Mouse (Mus musculus) spleen, embryonic (tissue): Measurements from ENCODE around the gene Pla2g15.

Source experiments
- CTCF ChIA-PET: fragments of 350-600 bp; sonication (Branson Sonifier 250); formaldehyde crosslinking; loops from one replicate; lab custom pipeline; 2022; lab: Charles Lee

Gene Pla2g15

DNA sequence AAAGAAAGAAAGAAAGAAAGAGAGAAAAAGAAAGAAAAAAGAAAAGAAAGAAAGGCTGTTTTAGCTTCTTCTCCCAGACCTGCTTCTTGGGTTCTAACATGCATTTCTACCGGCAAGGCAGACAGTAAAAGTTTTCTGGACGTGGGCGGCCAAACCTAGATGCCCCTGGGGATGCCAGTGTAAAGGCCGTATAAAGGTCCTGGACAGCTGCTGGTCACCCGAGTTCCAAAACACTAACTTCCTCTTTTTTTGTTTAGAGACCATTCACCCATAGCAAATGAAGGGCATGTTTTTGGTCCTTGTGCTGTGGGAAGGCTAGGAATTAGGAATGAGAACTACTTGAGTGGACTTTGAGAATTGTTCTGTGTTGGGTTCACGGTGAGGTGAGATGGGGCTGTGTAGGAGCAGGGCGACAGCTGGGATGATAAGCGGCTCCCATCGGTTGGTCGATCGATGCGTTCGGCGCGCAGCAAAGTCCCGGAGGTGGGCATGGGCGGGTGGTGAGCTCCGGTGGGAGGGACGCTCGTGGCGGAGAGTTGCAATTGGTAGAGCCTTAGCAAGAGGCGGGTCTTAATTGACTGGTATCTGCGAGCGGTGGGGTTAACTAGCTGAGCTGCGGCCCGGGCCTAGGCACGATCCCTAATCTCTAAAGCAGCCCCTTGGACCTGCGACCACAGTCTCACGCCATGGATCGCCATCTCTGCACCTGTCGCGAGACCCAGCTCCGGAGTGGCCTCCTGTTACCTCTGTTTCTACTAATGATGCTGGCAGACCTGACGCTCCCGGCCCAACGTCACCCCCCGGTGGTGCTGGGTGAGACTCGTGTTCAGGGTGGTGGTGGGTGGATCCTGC lies at the start of gene Pla2g15:
TSS of gene Pla2g15 (plus strand) at position 599 of the 852 bp plus-strand sequence.
- CTCF ChIA-PET, result interaction anchor here (0.5 to 0.6 kb wide), 2 partner anchors 8 to 10 kb away, joined by 3 read pairs; no protein-coding TSS in a partner anchor

- CTCF ChIA-PET, result interaction anchor here (0.9 kb wide), 1 partner anchor 22 kb away, joined by 5 read pairs; no protein-coding TSS in a partner anchor
Measured at GRCm38 (mm10) chr8:106102321-106102720, 47.9 kb upstream of the Pla2g15 start.

DNA sequence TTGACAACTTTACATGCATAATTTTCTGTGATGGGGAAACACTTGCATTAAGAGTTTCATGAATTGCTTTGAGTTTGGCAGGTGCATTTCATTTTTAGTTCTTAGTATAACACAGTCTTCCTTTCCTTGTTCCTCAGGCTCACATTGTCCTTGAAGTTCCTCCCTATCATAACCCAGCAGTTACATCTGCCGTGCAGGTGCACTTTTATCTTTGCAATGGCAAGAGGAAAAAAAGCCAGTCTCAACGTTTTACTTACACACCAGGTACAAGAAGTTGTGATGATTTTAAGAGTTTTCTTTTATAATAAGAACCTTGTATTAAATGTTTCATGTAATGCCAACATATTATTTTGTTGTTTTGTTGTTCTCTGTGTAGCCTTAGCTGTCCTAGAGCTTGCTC lies 46.3 kb upstream of the Pla2g15 start:
- CTCF ChIA-PET, result no interaction called here

GRCm38 (mm10) chr8:106106193-106106592 lies 44.0 kb upstream of the Pla2g15 start:
- CTCF ChIA-PET, result no interaction called here

DNA sequence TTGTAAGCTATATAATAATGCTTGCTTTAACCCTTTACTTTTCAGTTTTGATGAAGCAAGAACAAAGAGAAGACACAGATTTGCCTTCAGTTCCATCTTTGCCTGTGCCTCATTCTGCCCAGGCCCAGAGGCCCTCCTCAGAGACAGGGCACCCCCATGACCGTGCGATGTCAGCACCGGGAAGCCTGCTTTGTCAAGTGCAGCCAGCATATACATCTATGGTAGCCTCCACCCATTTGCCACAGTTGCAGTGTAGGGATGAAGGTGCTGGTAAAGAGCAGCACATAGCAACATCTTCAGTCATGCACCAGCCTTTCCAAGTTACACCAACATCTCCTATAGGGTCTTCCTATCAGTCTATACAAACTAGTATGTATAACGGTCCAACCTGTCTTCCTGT lies 42.1 kb upstream of the Pla2g15 start:
- CTCF ChIA-PET, result no interaction called here

GRCm38 (mm10) chr8:106108729-106109128 lies 41.5 kb upstream of the Pla2g15 start:
- CTCF ChIA-PET, result interaction anchor here (0.6 kb wide), 1 partner anchor 9 kb away, joined by 3 read pairs; no protein-coding TSS in a partner anchor

DNA sequence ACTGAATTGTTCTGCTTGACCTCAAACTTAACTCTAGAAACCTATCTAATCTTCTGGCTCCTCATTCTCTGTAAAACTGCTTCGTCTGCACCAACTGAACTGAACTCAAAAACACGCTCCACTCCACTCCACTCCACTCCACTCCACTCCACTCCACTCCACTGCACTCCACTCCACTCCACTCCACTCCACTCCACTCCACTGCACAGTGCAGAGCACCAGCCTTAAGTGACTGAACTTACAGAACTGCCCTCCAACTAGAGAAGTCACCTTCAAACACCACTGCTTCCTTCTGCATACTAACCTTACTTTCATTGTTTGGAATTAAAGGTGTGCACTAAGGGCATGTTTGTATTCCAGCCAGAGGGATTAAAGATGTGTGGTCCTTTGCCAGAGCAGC lies 38.2 kb upstream of the Pla2g15 start:
- CTCF ChIA-PET, result interaction anchor here (0.7 kb wide), 1 partner anchor 90 kb away, joined by 3 read pairs; no protein-coding TSS in a partner anchor

DNA sequence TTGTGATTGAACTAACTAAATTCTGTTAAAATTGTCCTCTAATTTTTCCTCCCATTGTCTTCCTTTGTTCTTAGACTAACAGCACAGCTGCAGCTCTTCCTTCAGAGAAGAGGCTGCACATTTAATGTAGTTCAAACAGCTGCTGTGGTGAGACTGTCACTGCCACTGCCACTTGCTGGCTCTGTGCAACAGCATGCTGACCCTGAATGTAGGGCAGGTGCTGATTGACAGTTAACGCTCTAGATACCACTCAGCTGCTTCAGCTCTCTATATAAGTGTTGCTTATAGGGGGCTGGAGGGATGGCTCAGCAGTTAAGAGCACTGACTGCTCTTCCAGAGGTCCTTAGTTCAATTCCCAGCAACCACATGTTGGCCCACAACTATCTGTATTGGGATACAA lies 37.7 kb upstream of the Pla2g15 start:
- CTCF ChIA-PET, result no interaction called here

GRCm38 (mm10) chr8:106115897-106116296 lies 34.3 kb upstream of the Pla2g15 start:
- CTCF ChIA-PET, result no interaction called here

DNA sequence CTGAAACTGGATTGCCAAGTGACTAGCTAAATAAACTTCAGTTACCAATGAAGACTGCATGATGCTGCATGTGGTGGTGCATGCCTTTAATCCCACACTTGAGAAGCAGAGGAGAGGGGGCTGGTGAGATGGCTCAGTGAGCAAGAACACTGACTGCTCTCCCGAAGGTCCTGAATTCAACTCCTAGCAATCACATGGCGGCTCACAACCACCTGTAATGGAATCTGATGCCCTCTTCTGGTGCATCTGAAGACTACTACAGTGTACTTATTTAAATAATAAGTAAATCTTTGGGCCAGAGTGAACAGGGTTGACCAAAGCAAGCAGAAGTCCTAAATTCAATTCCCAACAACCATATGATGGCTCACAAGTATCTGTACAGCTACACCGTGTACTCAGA lies 26.8 kb upstream of the Pla2g15 start:
- CTCF ChIA-PET, result no interaction called here

DNA sequence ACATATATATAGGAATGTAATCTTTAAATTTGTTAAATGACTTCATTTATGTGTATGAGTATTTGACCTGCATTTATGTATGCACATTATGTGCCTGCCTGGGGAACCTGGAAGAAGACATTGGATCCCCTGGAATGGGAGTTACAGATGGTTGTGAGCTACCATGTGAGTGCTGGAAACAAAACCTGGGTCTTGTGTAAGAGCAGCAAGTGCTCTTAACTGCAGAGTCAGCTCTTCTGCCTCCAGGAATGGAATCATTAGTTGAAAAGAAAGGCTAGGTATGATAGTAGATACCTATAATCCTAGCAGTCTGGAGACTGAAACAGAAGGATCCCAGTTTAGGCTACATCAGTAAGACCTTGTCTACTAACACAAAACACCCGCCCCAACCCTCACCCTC lies 24.1 kb upstream of the Pla2g15 start:
- CTCF ChIA-PET, result no interaction called here

DNA sequence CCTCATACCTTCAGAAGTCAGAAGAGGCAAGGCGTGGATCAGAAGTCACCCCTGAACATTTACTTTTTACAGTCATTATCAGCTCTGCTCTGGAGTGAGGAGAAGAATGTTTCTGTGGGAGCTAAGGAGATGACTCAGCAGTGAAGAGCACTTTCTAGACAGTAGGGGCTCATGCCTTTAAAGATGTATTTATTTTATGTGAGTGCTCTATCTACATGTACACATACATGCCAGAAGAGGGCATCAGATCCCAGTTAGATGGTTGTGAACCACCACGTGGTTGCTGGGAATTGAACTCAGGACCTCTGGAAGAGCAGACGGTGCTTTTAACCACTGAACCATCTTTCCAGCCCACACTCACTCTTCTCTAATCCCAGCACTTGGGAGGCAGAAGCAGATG lies 23.1 kb upstream of the Pla2g15 start:
- CTCF ChIA-PET, result interaction anchor here (0.6 kb wide), 1 partner anchor 15 kb away, joined by 3 read pairs; no protein-coding TSS in a partner anchor

- CTCF ChIA-PET, result interaction anchor here (0.6 to 0.7 kb wide), 2 partner anchors 14 to 749 kb away, joined by 3 to 5 read pairs; no protein-coding TSS in a partner anchor
Measured at GRCm38 (mm10) chr8:106127882-106128410, 22.3 kb upstream of the Pla2g15 start.

DNA sequence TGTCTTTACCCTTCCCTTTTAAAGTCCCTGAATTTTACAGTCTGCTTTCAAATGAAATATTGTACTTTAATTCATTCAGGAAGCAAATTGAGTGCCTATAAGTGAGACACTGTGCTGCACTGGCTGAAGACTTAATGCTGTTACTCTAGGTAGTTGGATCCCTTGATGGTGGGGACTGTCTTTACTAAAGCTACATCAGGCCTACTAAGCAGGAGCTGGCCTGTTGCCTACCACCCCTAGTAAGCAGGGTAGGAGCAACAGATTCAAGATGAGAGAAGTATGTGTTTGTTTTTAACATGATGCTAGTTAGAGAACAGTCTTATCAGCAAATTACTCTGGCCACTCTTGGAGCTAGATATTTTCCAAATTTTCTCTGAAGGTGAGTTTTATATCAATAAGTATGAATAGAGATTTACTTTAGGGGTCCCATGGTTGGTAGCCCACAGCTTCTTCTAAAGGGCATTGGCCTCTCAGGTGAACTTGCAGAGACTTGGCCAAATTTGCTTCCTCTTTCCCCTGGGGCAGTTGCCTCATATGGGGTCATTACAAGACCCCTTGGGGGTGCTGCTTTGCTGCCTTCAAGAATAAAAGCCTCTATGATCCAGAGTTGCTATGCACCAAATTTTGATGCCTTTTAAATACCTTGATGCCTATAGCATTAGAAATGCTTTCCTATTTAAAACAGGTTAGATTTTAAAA lies 20.8 kb upstream of the Pla2g15 start:
- CTCF ChIA-PET, result no interaction called here

- CTCF ChIA-PET, result interaction anchor here (0.7 kb wide), 1 partner anchor 207 kb away, joined by 3 read pairs; no protein-coding TSS in a partner anchor
Measured at GRCm38 (mm10) chr8:106129997-106130396, 20.2 kb upstream of the Pla2g15 start.

GRCm38 (mm10) chr8:106130505-106130904 lies 19.7 kb upstream of the Pla2g15 start:
- CTCF ChIA-PET, result interaction anchor here (0.7 kb wide), 1 partner anchor 207 kb away, joined by 3 read pairs; no protein-coding TSS in a partner anchor

GRCm38 (mm10) chr8:106131021-106131420 lies 19.2 kb upstream of the Pla2g15 start:
- CTCF ChIA-PET, result interaction anchor here (0.6 kb wide), 1 partner anchor 194 kb away, joined by 3 read pairs; no protein-coding TSS in a partner anchor

- CTCF ChIA-PET, result interaction anchor here (0.6 kb wide), 1 partner anchor 193 kb away, joined by 3 read pairs; no protein-coding TSS in a partner anchor
Measured at GRCm38 (mm10) chr8:106131488-106132222, 18.5 kb upstream of the Pla2g15 start.

GRCm38 (mm10) chr8:106132356-106132755 lies 17.8 kb upstream of the Pla2g15 start:
- CTCF ChIA-PET, result interaction anchor here (0.5 kb wide), 1 partner anchor 206 kb away, joined by 3 read pairs; no protein-coding TSS in a partner anchor

GRCm38 (mm10) chr8:106133526-106133925 lies 16.7 kb upstream of the Pla2g15 start:
- CTCF ChIA-PET, result interaction anchor here (0.7 kb wide), 1 partner anchor 52 kb away, joined by 4 read pairs; no protein-coding TSS in a partner anchor

DNA sequence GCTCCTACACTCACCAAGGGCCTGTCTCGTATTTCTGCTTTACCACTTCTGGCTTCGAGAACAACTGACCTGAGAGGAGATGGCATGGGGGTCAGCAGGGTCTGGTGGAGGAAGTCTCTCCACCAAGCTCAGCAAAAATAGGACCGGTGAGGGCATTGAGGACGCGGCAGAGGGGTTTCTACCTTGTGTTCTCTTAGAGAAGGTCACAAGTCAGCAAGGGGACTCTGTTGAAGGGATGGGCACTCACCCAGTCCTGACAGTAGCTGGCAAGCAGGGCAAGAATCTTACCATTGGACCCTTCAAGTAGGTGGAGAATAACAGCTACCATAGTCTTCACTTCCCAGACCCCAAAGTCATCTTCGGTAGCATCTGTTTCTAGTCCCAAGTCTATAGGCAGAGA lies 16.3 kb upstream of the Pla2g15 start:
- CTCF ChIA-PET, result no interaction called here
